Mouse (Mus musculus): ENCODE results near the gene Tacc2.
"Not testable (repeated sequence)": the region's sequence is repeated elsewhere in the genome, so short reads cannot be mapped to it uniquely, and the experiment has no call there.

Gene Tacc2

GRCm38 (mm10) chr7:130573746-130574145 is 3.5 kb upstream of the Tacc2 start:
- DNase-seq, result no peak

GRCm38 (mm10) chr7:130574211-130574991 is 2.8 kb upstream of the Tacc2 start:
- peak; percentile 42 for DNase-seq

- peak; percentile 54 for DNase-seq
Measured at GRCm38 (mm10) chr7:130576981-130577380, 257 bp upstream of the Tacc2 start.

GRCm38 (mm10) chr7:130578066-130578465 is 828 bp downstream of the Tacc2 start:
- no peak for DNase-seq

GRCm38 (mm10) chr7:130578607-130579006 is 1.4 kb downstream of the Tacc2 start:
- no peak for DNase-seq

GRCm38 (mm10) chr7:130586521-130587072 is 9.4 kb downstream of the Tacc2 start:
- DNase-seq, result peak; percentile 54

GRCm38 (mm10) chr7:130590081-130590828 is 13.0 kb downstream of the Tacc2 start:
- DNase-seq, result no peak

GRCm38 (mm10) chr7:130590845-130591437 is 13.7 kb downstream of the Tacc2 start:
- no peak for DNase-seq

- not testable (repeated sequence) for DNase-seq
Measured at GRCm38 (mm10) chr7:130592975-130593374, 15.7 kb downstream of the Tacc2 start.

- DNase-seq, result not testable (repeated sequence)
Measured at GRCm38 (mm10) chr7:130593375-130594239, 16.4 kb downstream of the Tacc2 start.

GRCm38 (mm10) chr7:130596079-130596855 is 19.0 kb downstream of the Tacc2 start:
- DNase-seq, result not testable (repeated sequence)

GRCm38 (mm10) chr7:130597546-130597945 is 20.3 kb downstream of the Tacc2 start:
- no peak for DNase-seq

- no peak for DNase-seq
Measured at GRCm38 (mm10) chr7:130600074-130600473, 22.8 kb downstream of the Tacc2 start.

- DNase-seq, result no peak
Measured at GRCm38 (mm10) chr7:130600546-130600945, 23.3 kb downstream of the Tacc2 start.

GRCm38 (mm10) chr7:130602804-130603203 is 25.6 kb downstream of the Tacc2 start:
- no peak for DNase-seq

- no peak for DNase-seq
Measured at GRCm38 (mm10) chr7:130603556-130603955, 26.3 kb downstream of the Tacc2 start.

GRCm38 (mm10) chr7:130604390-130604789 is 27.2 kb downstream of the Tacc2 start:
- DNase-seq, result no peak

GRCm38 (mm10) chr7:130605111-130605510 is 27.9 kb downstream of the Tacc2 start:
- DNase-seq, result peak; percentile 25

- no peak for DNase-seq
Measured at GRCm38 (mm10) chr7:130606958-130607357, 29.7 kb downstream of the Tacc2 start.

- DNase-seq, result no peak
Measured at GRCm38 (mm10) chr7:130613973-130614372, 36.7 kb downstream of the Tacc2 start.

GRCm38 (mm10) chr7:130617591-130617990 is 40.4 kb downstream of the Tacc2 start:
- DNase-seq, result no peak

- DNase-seq, result no peak
Measured at GRCm38 (mm10) chr7:130621068-130621467, 43.8 kb downstream of the Tacc2 start.

Measured in lung, postnatal 14 days (tissue).